Mouse (Mus musculus): ENCODE data around the gene Grid2. TPM values are rescaled to one million over a fixed set of nuclear protein-coding genes. Genes with fewer than 3 reads are reported as not detected.

The Grid2 gene
- polyA plus RNA-seq, 1 experiment from 2014 or later = 2.3 TPM

DNA sequence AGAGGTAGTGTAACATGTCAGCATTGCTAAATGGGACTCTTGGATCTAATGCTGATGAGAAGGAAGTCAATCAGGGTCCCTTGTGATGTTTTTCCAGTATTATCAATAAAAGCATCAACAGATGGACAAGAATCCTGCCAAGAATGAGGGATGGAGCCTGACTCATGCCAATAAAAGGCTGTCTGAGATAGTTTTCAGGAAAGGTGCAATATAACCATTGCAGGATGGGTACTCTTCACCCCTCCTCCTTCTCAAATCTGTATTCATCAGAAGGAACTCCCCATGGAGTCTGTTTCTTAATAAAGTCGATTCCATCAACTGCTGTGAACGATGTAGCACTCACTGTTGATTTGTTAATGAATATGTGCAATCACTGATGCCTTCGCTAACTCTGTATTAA is 403.7 kb downstream of the Grid2 start:
- H3K9me3 ChIP-seq = no peaks in the 10 kb centered on the region
- no peak overlapping the region for H3K4me2 ChIP-seq (replicated peaks)
- no peaks in the 10 kb centered on the region for H3K27me3 ChIP-seq
- H3K27ac ChIP-seq = no peak overlapping the region
- H3K4me1 ChIP-seq = no peaks in the 10 kb centered on the region
- WGBS = 83% methylated on average over 3 of the region's 3 CpGs
- H3K36me3 ChIP-seq = no peaks in the 10 kb centered on the region
- ATAC-seq (ENCODE audit: insufficient number of reproducible peaks, insufficient read depth, low FRiP score, low TSS enrichment) = no peak
- no peak overlapping the region for H3K9ac ChIP-seq
- no peak overlapping the region for H3K4me3 ChIP-seq

DNA sequence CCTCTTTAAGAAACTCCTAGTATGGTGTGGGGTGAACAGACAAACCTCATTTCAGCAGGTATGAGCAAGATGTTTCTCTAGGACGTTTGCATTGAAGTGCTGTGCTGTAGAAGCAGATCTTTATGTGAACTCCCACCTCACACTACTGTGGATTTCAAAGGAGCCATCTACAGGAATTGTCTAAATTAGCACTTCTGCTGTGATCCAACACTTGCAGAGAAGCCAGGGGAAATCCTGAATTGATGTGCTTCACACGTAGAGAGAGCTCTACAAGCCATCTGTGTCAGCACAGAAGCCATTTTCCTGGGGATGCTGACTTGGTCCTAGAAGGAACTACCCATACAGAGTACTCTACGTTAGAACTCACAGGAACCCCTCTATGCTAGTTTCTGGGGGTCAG is 430.0 kb downstream of the Grid2 start:
- Histone ChIP-seq H3K27ac (no peak overlapping the region), H3K27me3 (no peaks in the 10 kb centered on the region), H3K9me3 (no peaks in the 10 kb centered on the region), H3K36me3 (no peaks in the 10 kb centered on the region), H3K4me2 (replicated peaks) (no peak overlapping the region), H3K4me1 (no peaks in the 10 kb centered on the region), H3K4me3 (no peak overlapping the region), H3K9ac (no peak overlapping the region)
- ATAC-seq (ENCODE audit: insufficient number of reproducible peaks, insufficient read depth, low FRiP score, low TSS enrichment) = no peak
- 62% methylated on average over 3 of the region's 3 CpGs for WGBS

DNA sequence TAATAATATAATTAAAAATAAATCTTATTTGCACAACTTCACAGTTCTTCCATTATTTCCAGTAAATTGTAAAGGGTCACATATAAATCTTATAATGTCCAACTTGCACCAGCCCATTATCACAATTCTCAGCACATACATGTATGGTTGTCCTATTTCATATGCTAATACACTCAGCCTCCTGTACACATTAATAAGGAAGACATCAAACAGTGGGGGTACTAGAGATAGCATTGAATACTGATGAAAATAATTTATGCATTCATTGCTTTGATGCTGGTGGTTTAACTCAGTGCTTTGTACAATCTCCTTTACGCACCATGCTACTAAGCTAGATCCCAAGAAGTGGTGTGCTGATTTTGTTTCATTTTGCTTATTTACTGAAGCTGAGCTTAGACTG is 446.0 kb downstream of the Grid2 start:
- no peak overlapping the region for H3K4me2 ChIP-seq (replicated peaks)
- no peak overlapping the region for H3K27ac ChIP-seq
- no peaks in the 10 kb centered on the region for H3K36me3 ChIP-seq
- H3K27me3 ChIP-seq = no peaks in the 10 kb centered on the region
- 93% methylated on average over 1 of the region's 1 CpGs for WGBS
- no peaks in the 10 kb centered on the region for H3K9me3 ChIP-seq
- H3K4me1 ChIP-seq = no peaks in the 10 kb centered on the region
- H3K9ac ChIP-seq = no peak overlapping the region
- no peak overlapping the region for H3K4me3 ChIP-seq
- no peak for ATAC-seq (ENCODE audit: insufficient number of reproducible peaks, insufficient read depth, low FRiP score, low TSS enrichment)

DNA sequence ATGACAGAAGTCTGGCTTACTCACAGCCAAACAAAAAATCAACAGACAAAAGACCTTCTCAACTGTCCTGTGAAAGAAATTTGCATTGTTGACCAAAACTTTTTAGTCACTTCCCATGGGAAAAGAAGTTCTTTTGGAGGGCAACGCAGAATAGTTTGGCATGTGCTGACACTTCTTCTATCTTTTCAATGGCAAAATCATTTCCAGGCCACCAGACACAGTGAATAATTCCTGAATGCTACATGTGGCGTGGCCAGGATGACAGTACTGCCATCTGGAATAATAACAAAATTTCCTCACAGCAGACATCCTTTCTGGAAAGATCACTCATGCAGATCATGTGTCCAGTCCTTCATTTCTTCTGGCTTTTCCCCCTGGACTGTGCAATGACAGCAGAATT is 478.1 kb downstream of the Grid2 start:
- 56% methylated on average over 2 of the region's 2 CpGs for WGBS
- Histone ChIP-seq H3K27me3 (no peaks in the 10 kb centered on the region), H3K36me3 (no peaks in the 10 kb centered on the region), H3K4me1 (no peaks in the 10 kb centered on the region), H3K4me3 (no peak overlapping the region), H3K9me3 (no peaks in the 10 kb centered on the region), H3K27ac (no peak overlapping the region), H3K9ac (no peak overlapping the region), H3K4me2 (replicated peaks) (no peak overlapping the region)
- ATAC-seq (ENCODE audit: insufficient number of reproducible peaks, insufficient read depth, low FRiP score, low TSS enrichment) = no peak

DNA sequence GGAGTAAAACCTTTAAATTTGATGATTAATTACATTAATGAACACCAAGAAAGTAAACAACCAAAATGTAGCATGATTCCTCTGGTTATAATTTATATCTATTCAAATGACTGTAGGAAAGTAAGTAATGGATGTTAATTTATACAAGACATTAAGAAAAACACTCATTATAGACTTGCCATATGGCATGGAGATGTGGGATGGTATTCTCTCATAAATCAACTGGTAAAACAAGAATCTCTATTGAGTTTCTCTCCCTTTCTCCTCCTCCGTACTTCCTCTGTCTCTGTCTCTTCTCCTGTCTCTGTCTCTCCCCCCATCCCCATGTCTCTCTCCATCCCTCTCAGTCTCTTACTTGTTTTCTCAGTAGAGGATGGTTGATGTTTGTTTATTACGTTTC is 506.9 kb downstream of the Grid2 start:
- no peak for ATAC-seq (ENCODE audit: insufficient number of reproducible peaks, insufficient read depth, low FRiP score, low TSS enrichment)
- Histone ChIP-seq H3K9me3 (no peaks in the 10 kb centered on the region), H3K27me3 (no peaks in the 10 kb centered on the region), H3K4me2 (replicated peaks) (no peak overlapping the region), H3K9ac (no peak overlapping the region), H3K27ac (no peak overlapping the region), H3K4me3 (no peak overlapping the region), H3K36me3 (no peaks in the 10 kb centered on the region), H3K4me1 (no peaks in the 10 kb centered on the region)
- 74% methylated on average over 2 of the region's 2 CpGs for WGBS

DNA sequence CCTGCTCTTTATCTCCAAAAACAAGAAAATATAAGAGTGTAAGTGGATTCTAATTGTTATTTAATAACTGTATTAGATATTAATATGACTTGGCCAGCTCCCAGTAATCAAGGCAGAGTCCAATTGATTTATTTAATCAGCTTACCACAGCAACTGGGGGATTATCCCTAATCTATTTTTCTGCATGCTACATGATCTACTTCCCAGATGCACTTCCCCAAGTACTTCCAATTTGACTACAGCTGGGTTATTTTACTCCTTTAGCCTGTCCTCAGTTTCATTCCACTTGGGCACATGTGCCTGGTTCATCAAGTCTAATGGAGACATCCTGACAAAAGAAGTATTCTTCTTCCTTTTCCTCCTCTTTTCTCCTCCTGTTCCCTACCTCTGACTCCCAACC is 539.0 kb downstream of the Grid2 start:
- no peaks in the 10 kb centered on the region for H3K9me3 ChIP-seq
- no peak overlapping the region for H3K4me2 ChIP-seq (replicated peaks)
- H3K4me1 ChIP-seq = no peaks in the 10 kb centered on the region
- H3K4me3 ChIP-seq = no peak overlapping the region
- no peak overlapping the region for H3K9ac ChIP-seq
- no peak overlapping the region for H3K27ac ChIP-seq
- no peaks in the 10 kb centered on the region for H3K27me3 ChIP-seq
- ATAC-seq (ENCODE audit: insufficient number of reproducible peaks, insufficient read depth, low FRiP score, low TSS enrichment) = no peak
- H3K36me3 ChIP-seq = no peaks in the 10 kb centered on the region

DNA sequence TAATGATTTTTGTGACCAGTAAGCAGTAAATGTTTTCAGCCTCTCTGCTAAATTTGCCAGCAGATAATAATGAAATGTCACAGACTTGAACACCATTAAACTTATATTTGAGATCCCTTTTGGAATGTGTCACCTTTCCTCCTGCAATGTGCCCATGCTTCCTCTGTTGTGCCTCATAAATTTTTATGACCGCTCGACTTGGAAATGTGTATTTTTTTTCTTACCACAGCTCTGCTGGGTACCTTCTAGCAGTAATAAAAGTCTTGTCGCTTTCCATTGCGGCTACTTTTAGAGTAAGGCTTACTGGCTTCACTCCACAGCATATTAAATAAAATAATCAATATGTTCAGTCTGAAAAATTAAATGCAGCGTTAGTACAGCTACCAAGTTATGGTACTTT is 564.6 kb downstream of the Grid2 start:
- H3K4me1 ChIP-seq = no peaks in the 10 kb centered on the region
- H3K9ac ChIP-seq = no peak overlapping the region
- H3K36me3 ChIP-seq = no peaks in the 10 kb centered on the region
- no peaks in the 10 kb centered on the region for H3K9me3 ChIP-seq
- 82% methylated on average over 5 of the region's 5 CpGs for WGBS
- no peak overlapping the region for H3K27ac ChIP-seq
- ATAC-seq (ENCODE audit: insufficient number of reproducible peaks, insufficient read depth, low FRiP score, low TSS enrichment) = no peak
- H3K27me3 ChIP-seq = no peaks in the 10 kb centered on the region
- no peak overlapping the region for H3K4me2 ChIP-seq (replicated peaks)
- H3K4me3 ChIP-seq = no peak overlapping the region

DNA sequence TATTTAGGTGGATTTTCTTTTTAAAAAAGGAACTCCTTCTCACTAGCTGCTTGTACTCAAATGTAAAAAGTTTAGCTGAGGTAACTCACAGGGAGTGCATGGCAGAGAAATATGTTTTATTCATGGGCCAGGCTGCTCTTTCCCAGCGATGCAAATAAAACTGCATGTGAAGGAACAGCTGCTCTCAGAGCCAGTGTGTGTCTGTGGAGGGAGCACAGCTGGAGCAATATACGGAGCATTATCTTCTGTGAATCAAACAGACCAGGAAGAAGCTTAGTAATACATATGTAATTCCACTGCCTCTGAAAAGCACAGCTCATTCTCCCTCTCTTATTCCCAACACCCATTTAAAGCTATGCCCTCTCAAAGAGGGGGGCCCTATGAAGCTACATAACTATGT is 607.0 kb downstream of the Grid2 start:
- WGBS = 40% methylated on average over 2 of the region's 2 CpGs
- Histone ChIP-seq H3K4me2 (replicated peaks) (no peak overlapping the region), H3K27me3 (no peaks in the 10 kb centered on the region), H3K4me1 (no peaks in the 10 kb centered on the region), H3K9ac (no peak overlapping the region), H3K36me3 (no peaks in the 10 kb centered on the region), H3K4me3 (no peak overlapping the region), H3K27ac (no peak overlapping the region), H3K9me3 (no peaks in the 10 kb centered on the region)
- no peak for ATAC-seq (ENCODE audit: insufficient number of reproducible peaks, insufficient read depth, low FRiP score, low TSS enrichment)

DNA sequence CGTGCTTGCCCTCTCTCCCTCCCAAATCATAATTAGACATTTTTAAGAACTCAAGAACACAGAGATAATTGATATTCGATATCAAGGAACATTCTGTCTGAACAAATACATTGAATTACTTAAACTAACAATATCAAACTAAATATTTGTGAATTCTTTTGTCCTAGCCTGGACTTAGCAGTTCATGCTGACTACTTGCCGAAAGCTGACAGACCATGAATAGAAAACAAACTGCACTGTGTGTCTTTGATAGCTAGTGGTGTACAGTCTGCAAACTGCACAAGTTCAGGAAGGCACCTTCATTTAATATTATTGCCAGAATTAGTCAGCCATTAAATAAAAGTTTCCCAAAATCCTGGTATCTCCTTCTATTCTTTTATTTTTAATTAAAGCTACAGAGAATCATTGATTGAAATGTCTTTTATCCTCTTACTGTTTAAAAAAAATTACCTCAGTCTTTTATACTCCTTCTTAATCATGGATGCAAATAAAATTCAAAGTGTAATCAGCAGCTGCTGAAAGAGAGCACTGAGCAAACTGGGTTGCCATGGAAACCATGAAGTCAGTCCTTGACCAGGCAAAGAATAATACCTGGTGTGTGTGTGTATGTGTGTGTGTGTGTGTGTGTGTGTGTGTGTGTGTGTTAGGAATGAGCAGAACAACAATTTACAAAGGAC is 621.5 kb downstream of the Grid2 start:
- H3K4me1 ChIP-seq = no peaks in the 10 kb centered on the region
- no peak overlapping the region for H3K9ac ChIP-seq
- 71% methylated on average over 3 of the region's 3 CpGs for WGBS
- no peaks in the 10 kb centered on the region for H3K9me3 ChIP-seq
- no peaks in the 10 kb centered on the region for H3K36me3 ChIP-seq
- H3K4me3 ChIP-seq = no peak overlapping the region
- ATAC-seq (ENCODE audit: insufficient number of reproducible peaks, insufficient read depth, low FRiP score, low TSS enrichment) = no peak
- H3K27ac ChIP-seq = no peak overlapping the region
- H3K27me3 ChIP-seq = no peaks in the 10 kb centered on the region
- no peak overlapping the region for H3K4me2 ChIP-seq (replicated peaks)

DNA sequence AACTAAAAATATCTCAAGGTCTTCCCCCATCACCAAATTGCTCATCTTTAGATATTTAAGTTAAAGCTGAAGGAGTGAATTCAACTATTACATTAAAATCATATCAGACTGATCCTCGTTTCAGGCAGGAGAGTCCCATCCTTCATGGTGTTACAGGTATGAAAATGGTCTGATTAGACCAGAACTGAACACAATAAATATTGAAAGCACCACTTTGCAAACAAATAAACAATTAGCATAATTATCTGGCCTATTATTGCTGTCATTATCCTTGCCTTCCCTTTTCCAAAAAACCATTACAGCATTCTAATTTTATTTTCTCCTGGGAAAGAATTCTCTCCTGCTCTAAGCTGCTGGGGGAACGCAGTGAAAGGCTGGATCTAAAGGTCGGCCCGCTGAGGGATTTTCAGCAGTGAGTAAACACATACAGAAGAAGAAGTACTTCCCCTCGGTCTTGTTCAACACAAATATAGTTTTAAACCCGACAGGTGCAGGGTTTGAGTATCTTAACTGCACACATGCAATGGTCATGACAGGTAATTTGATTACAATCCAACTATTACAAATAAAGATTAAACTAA is 622.2 kb downstream of the Grid2 start:
- no peak for ATAC-seq (ENCODE audit: insufficient number of reproducible peaks, insufficient read depth, low FRiP score, low TSS enrichment)

DNA sequence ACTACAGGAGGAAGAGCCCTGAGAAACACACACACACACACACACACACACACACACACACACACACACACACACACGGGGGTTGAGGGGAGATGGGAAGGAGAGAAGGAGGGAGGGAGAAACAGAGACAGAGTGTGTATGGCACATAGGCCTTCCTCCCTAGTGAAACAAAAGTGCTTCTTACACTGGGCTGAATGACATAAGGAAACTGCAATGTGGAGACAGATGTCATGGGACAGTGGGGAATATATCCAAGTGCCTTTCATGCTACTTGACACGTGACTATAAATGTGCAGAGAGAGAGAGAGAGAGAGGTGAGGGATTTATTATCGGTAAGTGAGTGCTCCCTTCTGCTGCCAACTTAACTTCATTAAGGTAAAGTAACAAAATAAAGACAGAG is 639.0 kb downstream of the Grid2 start:
- 57% methylated on average over 3 of the region's 3 CpGs for WGBS

More for the DNA sequence above, 622.2 kb downstream of the Grid2 start:
- Histone ChIP-seq H3K4me2 (replicated peaks) (no peak overlapping the region), H3K9me3 (no peaks in the 10 kb centered on the region), H3K9ac (no peak overlapping the region), H3K4me1 (no peaks in the 10 kb centered on the region), H3K27ac (no peak overlapping the region), H3K4me3 (no peak overlapping the region), H3K36me3 (no peaks in the 10 kb centered on the region), H3K27me3 (no peaks in the 10 kb centered on the region)
- WGBS = 64% methylated on average over 6 of the region's 6 CpGs

DNA sequence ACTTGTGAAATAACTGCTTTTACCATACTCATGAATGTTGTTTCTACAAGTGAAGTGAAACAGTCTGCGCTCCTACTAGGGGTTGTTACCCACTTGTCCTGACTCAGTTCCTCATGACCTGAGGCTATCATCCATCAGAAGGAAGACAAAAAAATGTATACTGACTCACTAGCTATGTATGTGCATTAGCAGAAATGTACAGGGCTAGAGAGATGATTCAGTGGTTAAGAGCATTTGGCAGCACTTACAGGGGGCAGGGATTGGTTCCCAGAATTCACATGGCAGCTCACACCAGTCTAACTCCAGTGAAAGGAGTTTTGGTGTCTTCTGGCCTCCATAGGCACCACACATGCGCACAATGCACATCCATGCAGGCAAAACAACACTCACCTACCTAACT is 642.5 kb downstream of the Grid2 start:
- no peaks in the 10 kb centered on the region for H3K27me3 ChIP-seq
- H3K4me3 ChIP-seq = no peak overlapping the region
- no peak for ATAC-seq (ENCODE audit: insufficient number of reproducible peaks, insufficient read depth, low FRiP score, low TSS enrichment)
- no peak overlapping the region for H3K27ac ChIP-seq
- H3K9me3 ChIP-seq = no peaks in the 10 kb centered on the region
- H3K9ac ChIP-seq = no peak overlapping the region
- H3K4me2 ChIP-seq (replicated peaks) = no peak overlapping the region
- WGBS = 92% methylated on average over 2 of the region's 2 CpGs
- H3K36me3 ChIP-seq = no peaks in the 10 kb centered on the region
- H3K4me1 ChIP-seq = no peaks in the 10 kb centered on the region

More for the DNA sequence above, 639.0 kb downstream of the Grid2 start:
- Histone ChIP-seq H3K9me3 (no peaks in the 10 kb centered on the region), H3K36me3 (no peaks in the 10 kb centered on the region), H3K4me1 (no peaks in the 10 kb centered on the region), H3K27me3 (no peaks in the 10 kb centered on the region), H3K27ac (no peak overlapping the region), H3K9ac (no peak overlapping the region), H3K4me3 (no peak overlapping the region), H3K4me2 (replicated peaks) (no peak overlapping the region)
- no peak for ATAC-seq (ENCODE audit: insufficient number of reproducible peaks, insufficient read depth, low FRiP score, low TSS enrichment)
